27 mouse cellular contexts compared by ENCODE assay signal in the genomic region with DNA sequence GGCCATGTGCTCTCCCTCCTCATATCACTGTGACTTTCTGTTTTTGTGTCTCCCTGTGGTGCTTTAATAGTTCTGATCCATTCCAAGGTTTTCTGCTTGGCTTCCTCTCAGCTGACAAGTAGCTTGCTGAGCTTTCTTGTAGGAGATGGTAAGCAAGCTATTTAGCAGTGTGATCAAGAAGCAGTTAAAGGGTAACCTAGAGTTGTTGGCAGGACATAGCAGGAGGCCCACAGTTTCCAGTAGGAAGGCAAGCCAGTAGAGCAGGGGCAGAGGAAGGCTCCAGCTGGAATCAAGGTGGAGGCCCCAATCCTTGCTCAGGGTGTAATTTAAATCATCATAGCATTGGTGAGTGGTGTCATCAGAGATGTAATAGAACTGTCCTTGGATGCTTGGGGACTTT. TPM values are rescaled to one million over a fixed set of nuclear protein-coding genes. Genes with fewer than 3 reads are reported as not detected.
A peak's percentile ranks its signal among the peaks of the same experiment; 100 is the strongest.
DNase-seq lines count a peak whose midpoint lies in the region; ATAC-seq lines count a peak whose summit lies in the region.
"Had no signal": no experiment of that assay in that cellular context is flagged by ENCODE, and none has a peak within 500 bp of the region (broad histone marks: within the 10 kb centered on the region; RNA-seq: fewer than 3 reads in every experiment).

No protein-coding gene starts in this region.

- no peaks in the 10 kb centered on the region for H3K9me3 ChIP-seq in kidney, embryonic 16.5 days (ENCODE audit: low read length)
- H3K9me3 ChIP-seq: embryonic facial prominence, embryonic 15.5 days; forebrain, embryonic 10.5 days; heart, embryonic 10.5 days; hindbrain, embryonic 12.5 days had no signal

- no peak for ATAC-seq in kidney, embryonic 16.5 days (ENCODE audit: low FRiP score, low TSS enrichment)
- ATAC-seq: CD4-positive, CD25-positive, alpha-beta regulatory T cell, adult 4 months; forebrain, embryonic 14.5 days had no signal

- H3K36me3 ChIP-seq in kidney, embryonic 16.5 days (ENCODE audit: insufficient read depth, low read length) = no peaks in the 10 kb centered on the region
- H3K36me3 ChIP-seq: embryonic facial prominence, embryonic 15.5 days; forebrain, embryonic 10.5 days; G1E; heart, embryonic 10.5 days; hindbrain, embryonic 12.5 days had no signal

- no peak overlapping the region for H3K9ac ChIP-seq in kidney, embryonic 16.5 days (replicated peaks; ENCODE audit: low read length)
- H3K9ac ChIP-seq: embryonic facial prominence, embryonic 15.5 days; hindbrain, embryonic 12.5 days had no signal

- H3K27me3 ChIP-seq in kidney, embryonic 16.5 days (ENCODE audit: insufficient read depth, low read length) = no peaks in the 10 kb centered on the region
- H3K27me3 ChIP-seq: embryonic facial prominence, embryonic 15.5 days; hindbrain, embryonic 12.5 days had no signal

- H3K4me2 ChIP-seq in kidney, embryonic 16.5 days (replicated peaks; ENCODE audit: low read depth, low read length) = no peak overlapping the region
- H3K4me2 ChIP-seq: embryonic facial prominence, embryonic 15.5 days; hindbrain, embryonic 12.5 days had no signal

- H3K27ac ChIP-seq in kidney, embryonic 16.5 days (ENCODE audit: low read length) = no peak overlapping the region; the same call in 1 of the 2 replicates
- H3K27ac ChIP-seq: embryonic facial prominence, embryonic 15.5 days; forebrain, embryonic 10.5 days; gastrocnemius, adult 2 months; heart, embryonic 10.5 days; hindbrain, embryonic 12.5 days had no signal

- H3K4me3 ChIP-seq in kidney, embryonic 16.5 days (ENCODE audit: low read length) = no peak overlapping the region
- H3K4me3 ChIP-seq: embryonic facial prominence, embryonic 15.5 days; erythroblast, embryonic 14.5 days; forebrain, embryonic 10.5 days; gastrocnemius, adult 2 months; heart, embryonic 10.5 days; hindbrain, embryonic 12.5 days had no signal

- H3K4me1 ChIP-seq in kidney, embryonic 16.5 days (ENCODE audit: insufficient read depth, low read length) = no peaks in the 10 kb centered on the region
- H3K4me1 ChIP-seq: embryonic facial prominence, embryonic 15.5 days; forebrain, embryonic 10.5 days; heart, embryonic 10.5 days; hindbrain, embryonic 12.5 days had no signal

- peak; percentile 78 for DNase-seq in kidney, adult 11 months
- DNase-seq in kidney, adult 9 months = peak; percentile 91
- peak; percentile 54 for DNase-seq in kidney, postnatal 14 days
- no peak for DNase-seq in gastrocnemius, postnatal 4 days (ENCODE audit: low spot score in 2 of 2)
- no peak for DNase-seq in right cerebral cortex, postnatal 10 days (ENCODE audit: low spot score in 2 of 2)
- DNase-seq in heart, adult 8-10 months (ENCODE audit: low spot score) = no peak
- DNase-seq: adrenal gland, adult 8-10 months; adrenal gland, postnatal 36 days; B cell, adult 2 months; cerebellum, adult 2 months; cerebellum, postnatal 10 days; gastrocnemius, adult 2 months; gastrocnemius, postnatal 25 days; heart, adult 11 months; heart, postnatal 10 days; heart, postnatal 4 days had no signal

RNA-seq across cellular contexts. Expression of a gene that starts 43.6 kb away (rescaled TPM):
- 0.13 and 0.36 TPM in 2 replicates for polyA plus RNA-seq in kidney, embryonic 16.5 days (2015; fragmentation: Nextera tagmentation; extraction: Ambion mirVana)
- total RNA-seq in gastrocnemius, postnatal 4 days (2021) = not detected
- not detected for total RNA-seq in heart, adult 8-10 months (2022)
- total RNA-seq: gastrocnemius, adult 2 months; gastrocnemius, postnatal 25 days; heart, postnatal 4 days had no signal
- polyA plus RNA-seq: CD4-positive, CD25-positive, alpha-beta regulatory T cell, adult 4 months; embryonic facial prominence, embryonic 11.5 days; embryonic facial prominence, embryonic 15.5 days; erythroblast, embryonic 14.5 days; forebrain, embryonic 10.5 days; G1E; heart, embryonic 14.5 days; hindbrain, embryonic 12.5 days had no signal

RNA-seq across cellular contexts. Expression of a gene that starts 50.7 kb away (rescaled TPM):
- polyA plus RNA-seq in kidney, embryonic 16.5 days (2015; fragmentation: Nextera tagmentation; extraction: Ambion mirVana) = 0.18 TPM in 1 of 2 replicates, not detected in the other
- not detected for total RNA-seq in gastrocnemius, postnatal 4 days (2021)
- total RNA-seq in heart, adult 8-10 months (2022) = not detected
- total RNA-seq: adrenal gland, adult 8-10 months; adrenal gland, postnatal 36 days; gastrocnemius, adult 2 months; gastrocnemius, postnatal 25 days; heart, postnatal 10 days; heart, postnatal 4 days had no signal
- polyA plus RNA-seq: CD4-positive, CD25-positive, alpha-beta regulatory T cell, adult 4 months; cerebellum, adult 2 months; embryonic facial prominence, embryonic 11.5 days; embryonic facial prominence, embryonic 15.5 days; erythroblast, embryonic 14.5 days; forebrain, embryonic 10.5 days; forebrain, embryonic 14.5 days; G1E; heart, embryonic 10.5 days; heart, embryonic 14.5 days; hindbrain, embryonic 12.5 days had no signal

Comparison
In these comparisons a context has a peak if more than half of its experiments do, and no peak if none do; other contexts are left out.
1. DNase-seq: peak in kidney, adult 11 months (single experiment), kidney, adult 9 months (single experiment) and kidney, postnatal 14 days (single experiment); none in gastrocnemius, postnatal 4 days (0 of 2), right cerebral cortex, postnatal 10 days (0 of 2) and heart, adult 8-10 months (single experiment).